Mouse (Mus musculus) brain, adult 2 months (tissue): ENCODE measurements around the gene Mns1.
"Not testable (repeated sequence)": the region's sequence is repeated elsewhere in the genome, so short reads cannot be mapped to it uniquely, and the experiment has no call there.

Experiments used
- DNase-seq: peaks from one replicate; pipeline ENCODE4 v3.0.0; 2011; ENCODE audit warnings: low read depth, low spot score

The Mns1 gene

DNA sequence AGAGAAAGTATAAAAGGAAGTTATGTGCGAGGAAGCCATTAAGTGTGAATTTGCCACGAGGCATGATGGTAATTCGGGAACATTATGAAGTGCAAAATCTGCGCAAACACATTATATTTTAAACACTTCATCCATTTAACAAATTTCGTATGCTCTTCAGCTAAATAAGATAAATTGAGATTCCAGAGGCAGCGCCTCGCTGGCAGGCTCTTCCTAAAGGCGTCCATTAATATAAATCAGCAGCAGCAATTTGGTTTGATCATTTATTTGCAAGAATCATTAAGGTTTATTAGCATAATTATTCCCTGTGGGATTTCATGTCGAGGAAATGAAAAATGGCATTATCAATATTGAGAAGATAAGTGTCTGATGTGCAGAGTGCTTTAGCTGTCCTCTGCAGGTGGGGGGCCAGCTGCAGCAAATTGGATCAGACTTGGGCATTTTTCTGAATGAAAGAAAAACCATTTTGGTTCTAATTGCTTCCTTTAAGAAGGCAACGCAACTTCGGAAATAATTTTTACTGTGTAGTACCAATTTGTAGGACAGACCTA, 12.4 kb upstream of the Mns1 start:
- DNase-seq, result no peak

- peak; percentile 37 for DNase-seq
These were observed 9.9 kb upstream of the Mns1 start for GRCm38 (mm10) chr9:72427861-72428260.

GRCm38 (mm10) chr9:72434876-72435275, 2.9 kb upstream of the Mns1 start:
- no peak for DNase-seq

- no peak for DNase-seq
These were observed 938 bp downstream of the Mns1 start for GRCm38 (mm10) chr9:72438749-72439148.

DNA sequence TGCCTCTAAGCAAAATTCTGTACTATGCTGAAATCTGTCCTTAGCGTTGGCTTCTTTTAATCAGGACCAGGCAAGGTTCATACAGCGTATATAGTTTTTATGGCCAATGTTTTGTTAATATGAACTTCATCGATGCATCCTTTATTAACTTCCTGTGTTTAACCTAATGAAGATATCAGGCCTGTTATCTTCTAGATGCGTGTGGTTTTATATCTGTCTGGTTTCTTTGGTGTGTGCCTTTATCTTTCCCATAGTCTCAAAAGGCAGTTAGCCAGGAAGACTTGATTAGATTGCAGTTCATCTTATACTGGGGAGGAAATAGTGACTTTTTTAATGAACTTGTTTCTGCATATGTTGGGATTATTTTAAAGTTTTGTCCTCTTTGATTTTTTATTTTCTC, 2.5 kb downstream of the Mns1 start:
- DNase-seq, result no peak

DNA sequence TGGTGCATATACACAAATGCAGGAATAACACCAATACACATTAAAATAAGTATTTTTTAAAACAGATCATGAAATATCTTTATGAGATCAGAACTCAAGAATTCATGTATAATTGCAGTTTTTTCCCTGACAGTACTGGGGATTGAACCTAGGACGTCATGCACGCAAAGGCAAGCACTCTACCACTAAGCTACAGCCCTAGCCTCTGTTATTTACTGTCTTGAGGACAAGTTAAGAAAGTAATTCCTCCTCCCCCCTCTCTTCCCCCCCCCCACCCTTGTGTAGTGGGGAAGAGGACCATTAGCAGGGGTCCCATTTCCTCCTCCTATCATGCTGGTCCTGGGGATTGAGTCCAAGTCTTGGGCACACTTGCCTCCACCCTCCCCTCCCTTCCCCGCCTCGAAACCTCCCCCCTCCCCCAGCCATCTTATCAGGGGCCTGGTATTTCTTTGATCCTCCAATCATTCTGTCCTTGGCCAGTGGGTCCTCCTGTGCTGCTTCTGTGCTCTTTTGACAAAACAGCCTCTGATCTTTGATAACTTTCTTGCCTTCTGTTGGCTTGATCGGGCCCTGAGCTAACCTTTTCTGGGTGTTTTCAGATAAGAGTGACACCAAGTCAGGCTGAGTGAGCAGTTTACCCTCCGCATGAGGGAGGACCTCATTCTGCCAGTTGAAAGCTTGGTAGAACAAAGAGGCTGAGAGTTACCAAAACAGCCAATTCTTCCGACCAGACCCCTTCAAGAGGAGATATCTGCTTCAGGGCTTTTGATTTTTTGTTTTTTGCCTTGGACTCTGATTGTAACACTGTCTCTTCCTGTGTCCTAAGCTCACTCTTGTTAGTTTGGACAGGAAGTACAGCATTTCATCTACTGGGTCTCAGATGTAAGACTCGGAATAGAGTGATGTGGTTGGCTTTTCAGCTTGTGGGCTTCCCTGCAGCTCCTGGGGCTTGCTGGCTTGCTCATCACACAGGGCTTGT, 3.4 kb downstream of the Mns1 start:
- DNase-seq, result no peak

GRCm38 (mm10) chr9:72441927-72442715, 4.3 kb downstream of the Mns1 start:
- no peak for DNase-seq

GRCm38 (mm10) chr9:72448026-72448425, 10.2 kb downstream of the Mns1 start:
- peak; percentile 60 for DNase-seq

DNA sequence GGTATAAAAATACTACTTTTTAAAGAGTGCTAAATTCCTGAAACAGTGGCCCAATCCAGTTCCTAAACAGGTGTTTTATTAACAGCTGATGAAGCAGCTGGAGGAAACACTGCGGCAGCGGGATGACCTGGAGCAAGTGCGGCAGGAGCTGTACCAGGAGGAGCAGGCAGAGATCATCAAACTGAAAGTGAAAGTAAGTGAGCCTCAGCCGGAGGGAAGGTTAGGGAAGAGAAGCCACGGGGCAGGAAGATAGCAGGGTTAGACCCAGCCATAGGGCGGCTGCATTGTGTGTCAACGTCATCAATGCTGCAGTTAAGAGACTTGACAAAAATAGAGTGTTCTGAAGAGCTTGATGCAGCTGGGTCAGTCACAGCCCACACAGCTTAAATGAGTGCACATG, 11.6 kb downstream of the Mns1 start:
- peak; percentile 64 for DNase-seq

GRCm38 (mm10) chr9:72449841-72450240, 12.0 kb downstream of the Mns1 start:
- no peak for DNase-seq

GRCm38 (mm10) chr9:72450363-72450762, 12.6 kb downstream of the Mns1 start:
- no peak for DNase-seq

DNA sequence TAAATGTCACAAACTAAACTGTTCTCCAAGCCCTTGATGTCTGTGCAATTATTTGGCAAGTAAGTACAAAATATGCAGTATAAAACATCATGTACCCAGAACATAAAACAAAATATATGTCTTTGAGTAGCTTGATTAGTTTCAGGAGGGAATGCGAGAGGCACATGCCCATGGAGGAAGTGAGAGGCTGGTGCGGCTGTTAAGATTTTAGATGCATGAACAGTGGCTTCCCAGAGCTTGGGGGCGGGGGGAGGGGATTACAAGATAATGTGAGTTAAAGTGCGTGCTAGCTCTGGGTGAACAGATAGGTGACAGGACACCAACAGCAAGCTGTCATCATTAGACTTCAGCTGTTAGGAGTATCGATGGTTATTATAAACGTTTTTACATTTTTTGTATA, 13.3 kb downstream of the Mns1 start:
- no peak for DNase-seq

GRCm38 (mm10) chr9:72454281-72454680, 16.5 kb downstream of the Mns1 start:
- not testable (repeated sequence) for DNase-seq

GRCm38 (mm10) chr9:72456374-72456773, 18.6 kb downstream of the Mns1 start:
- DNase-seq, result peak; percentile 23

DNA sequence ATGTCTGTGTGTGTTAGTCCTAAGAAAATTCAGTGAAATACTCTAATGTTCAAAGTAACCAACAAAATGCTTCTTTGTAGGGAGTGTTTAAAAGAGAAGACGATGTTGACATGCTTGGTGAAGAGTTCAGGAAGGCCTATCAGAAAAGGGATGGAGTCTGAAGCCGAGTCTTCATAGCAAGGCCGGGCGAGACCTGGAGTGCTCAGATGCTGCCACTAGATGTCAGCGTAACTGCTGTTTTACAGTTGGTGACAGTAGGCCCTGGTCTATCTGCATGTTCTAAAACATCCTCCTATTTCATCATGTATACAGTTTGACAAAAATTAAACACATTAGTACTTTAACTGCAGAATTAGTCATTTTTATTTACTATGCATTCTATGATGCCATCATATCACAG, 20.4 kb downstream of the Mns1 start:
- peak; percentile 86 for DNase-seq

- DNase-seq, result peak; percentile 56
These were observed 21.9 kb downstream of the Mns1 start for GRCm38 (mm10) chr9:72459703-72460102.

DNA sequence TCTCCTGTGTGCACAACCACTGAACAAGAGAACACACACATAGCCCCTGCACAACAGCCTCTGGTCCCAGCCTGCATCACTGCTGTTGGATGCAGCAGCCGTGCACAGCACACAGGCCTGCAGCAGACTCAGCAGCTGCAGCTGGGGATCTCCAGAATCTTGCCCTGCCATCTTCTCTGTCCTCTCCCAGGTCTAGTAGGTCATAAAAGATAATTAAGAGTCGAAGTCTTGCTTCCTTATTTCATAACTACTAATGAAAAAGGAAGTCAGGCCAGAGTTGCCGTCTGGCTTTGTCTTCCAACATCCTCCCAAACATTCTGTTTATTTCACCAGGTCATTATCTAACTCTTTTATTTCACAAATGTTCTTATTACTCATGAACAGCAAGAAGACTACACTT, 23.0 kb downstream of the Mns1 start:
- DNase-seq, result no peak

DNA sequence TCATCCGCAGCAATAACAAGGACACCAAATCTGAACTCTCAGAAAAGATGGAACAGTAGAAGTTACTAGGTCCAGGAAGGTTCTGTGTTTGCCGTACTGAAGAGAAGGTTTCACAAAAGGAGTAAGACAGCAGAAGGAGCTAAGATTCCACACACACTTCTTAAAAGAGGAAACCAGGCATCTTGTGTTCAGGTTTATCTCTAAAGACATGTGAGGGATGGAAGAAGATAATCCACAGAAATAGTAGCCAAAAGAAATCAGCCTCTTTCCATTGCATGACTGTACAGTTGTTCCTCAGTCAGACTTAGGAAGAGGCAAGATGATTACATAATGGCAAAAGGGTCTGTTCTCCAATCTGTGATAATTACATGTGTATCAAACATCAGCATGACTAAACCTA, 24.6 kb downstream of the Mns1 start:
- no peak for DNase-seq

DNA sequence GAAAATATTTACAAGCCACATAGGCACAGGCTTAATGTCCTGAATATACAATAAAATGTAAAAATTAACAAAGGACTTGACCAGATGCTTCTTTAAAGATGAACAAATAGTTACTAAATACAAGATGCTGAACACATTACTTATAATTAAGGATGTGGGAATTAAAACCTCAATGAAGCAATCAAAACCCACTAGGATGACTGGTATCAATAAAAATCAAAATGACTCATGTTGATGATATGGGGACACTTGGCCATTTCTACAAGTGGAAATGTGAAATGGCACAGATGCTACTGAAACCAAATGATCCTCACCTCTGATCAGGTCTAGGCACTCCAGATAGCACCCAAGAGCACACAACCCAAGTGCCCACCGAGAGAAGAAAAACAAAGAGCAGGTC, 27.0 kb downstream of the Mns1 start:
- DNase-seq, result no peak

GRCm38 (mm10) chr9:72465754-72466181, 28.0 kb downstream of the Mns1 start:
- no peak for DNase-seq

GRCm38 (mm10) chr9:72467551-72468407, 30.0 kb downstream of the Mns1 start:
- peak; percentile 71 for DNase-seq
